Mouse (Mus musculus): ENCODE measurements at regions not wholly inside any gene's neighbourhood (a gene's known extent, or its start where the extent isn't known, plus 50 kb on each side); places are given as distances from the start of the nearest gene placed in this dataset.
"Not testable (repeated sequence)": the region's sequence is repeated elsewhere in the genome, so short reads cannot be mapped to it uniquely, and the experiment has no call there.

DNA sequence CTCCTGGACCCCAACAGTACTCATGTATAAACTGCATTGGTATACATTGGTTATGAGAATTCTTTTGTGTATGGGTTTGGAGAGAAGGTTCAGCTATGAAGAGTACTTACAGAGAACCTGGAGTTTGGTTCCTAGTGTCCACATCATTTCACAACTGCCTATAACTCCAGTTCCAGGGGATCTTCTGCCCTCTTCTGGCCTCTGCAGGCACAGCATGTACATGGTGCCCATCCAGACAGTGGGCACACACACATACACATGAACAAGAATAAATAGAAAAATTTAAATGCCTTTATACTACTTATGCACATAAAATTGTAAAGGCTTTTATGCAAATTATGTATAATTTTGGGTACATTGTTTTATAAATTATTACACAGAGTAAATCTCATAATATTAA is 59.9 kb upstream of the Spon1 start:
- DNase-seq (ENCODE audit: low spot score in 2 of 2), result no peak

DNA sequence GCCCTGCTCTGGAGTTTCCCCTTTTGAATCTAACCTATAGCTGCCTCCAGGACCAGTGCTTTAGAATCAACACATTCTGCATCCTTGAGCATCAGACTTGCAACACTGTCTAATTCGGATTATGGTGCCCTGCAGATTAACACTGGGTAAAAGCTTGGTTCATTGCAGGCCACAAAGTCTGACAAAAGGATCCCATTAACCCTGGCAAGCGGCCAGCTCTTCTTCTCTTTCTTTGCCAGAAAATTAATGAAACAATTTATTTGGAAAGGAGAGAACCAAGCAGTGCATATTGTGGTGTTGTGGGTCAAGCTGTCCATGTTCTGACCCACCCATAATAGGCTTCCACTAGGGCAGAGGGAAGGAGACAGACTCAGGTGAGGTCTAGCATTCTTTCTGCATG is 58.2 kb upstream of the Spon1 start:
- DNase-seq (ENCODE audit: low spot score in 2 of 2), result no peak

DNA sequence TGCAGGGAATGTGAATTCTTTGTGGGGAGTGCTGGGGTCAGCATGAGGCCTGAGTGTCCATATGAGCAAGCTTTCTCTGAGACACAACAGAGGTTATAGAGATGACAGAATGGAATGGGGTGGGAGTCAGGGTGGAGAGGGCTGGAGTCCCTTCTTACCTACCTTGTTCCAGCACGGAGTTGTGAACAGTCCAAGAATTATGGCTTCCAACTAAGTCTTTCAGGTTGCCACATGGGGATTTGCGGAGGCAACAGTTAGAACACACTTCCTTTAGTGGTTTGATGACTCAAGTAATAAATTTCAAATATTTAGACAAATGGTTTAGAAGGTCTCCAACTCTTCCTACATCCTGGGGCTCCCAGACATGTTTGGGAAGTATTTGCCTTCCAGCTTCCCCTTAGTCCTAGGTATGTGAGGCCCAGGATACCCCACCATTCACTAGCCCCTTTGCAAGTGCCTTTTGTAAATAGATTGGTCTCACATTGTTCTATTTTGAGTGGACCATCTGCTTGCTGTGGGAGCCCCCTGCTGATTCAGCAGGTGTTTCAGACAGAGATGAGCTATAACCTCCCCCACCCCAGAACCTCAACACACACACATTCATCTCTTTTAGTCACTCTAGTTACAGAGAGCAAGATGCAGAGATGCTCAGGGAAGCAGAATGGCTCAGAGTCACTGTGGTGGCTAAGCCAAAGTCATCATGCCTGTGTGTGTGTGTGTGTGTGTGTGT is 55.1 kb upstream of the Spon1 start:
- DNase-seq (ENCODE audit: low spot score in 2 of 2), result no peak

DNA sequence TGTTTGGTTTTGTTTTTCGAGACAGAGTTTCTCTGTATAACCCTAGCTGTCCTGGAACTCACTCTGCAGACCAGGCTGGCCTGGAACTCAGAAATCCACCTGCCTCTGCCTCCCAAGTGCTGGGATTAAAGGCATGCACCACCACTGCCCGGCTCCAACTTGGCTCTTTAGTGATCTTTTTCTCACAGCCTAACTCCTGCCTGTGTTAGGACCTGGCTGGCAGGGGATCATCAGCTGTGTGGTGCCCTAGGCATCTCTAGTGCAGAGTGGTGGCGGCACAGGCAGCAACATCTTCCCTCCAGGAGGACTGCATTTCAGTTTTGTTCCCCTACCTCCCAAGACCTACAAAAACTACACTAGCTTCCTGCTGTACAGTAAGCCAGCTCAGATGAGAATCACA is 54.4 kb upstream of the Spon1 start:
- DNase-seq (ENCODE audit: low spot score in 2 of 2), result not testable (repeated sequence)

All from natural killer cell, adult 2 months (primary cell).